Mouse (Mus musculus): ENCODE results near the gene Asb10.

The Asb10 gene

GRCm38 (mm10) chr5:24535731-24536130, 5.0 kb downstream of the Asb10 start:
- no peak for DNase-seq (ENCODE audit: low spot score in 2 of 2)

GRCm38 (mm10) chr5:24534292-24534691, 6.5 kb downstream of the Asb10 start:
- DNase-seq (ENCODE audit: low spot score in 2 of 2) = no peak

GRCm38 (mm10) chr5:24533391-24533790, 7.4 kb downstream of the Asb10 start:
- no peak for DNase-seq (ENCODE audit: low spot score in 2 of 2)

- DNase-seq (ENCODE audit: low spot score in 2 of 2) = peak; percentile 92 to 94
Measured at GRCm38 (mm10) chr5:24530042-24530689, 10.6 kb downstream of the Asb10 start.

GRCm38 (mm10) chr5:24527780-24528179, 13.0 kb downstream of the Asb10 start:
- DNase-seq (ENCODE audit: low spot score in 2 of 2) = no peak

- DNase-seq (ENCODE audit: low spot score in 2 of 2) = no peak
Measured at GRCm38 (mm10) chr5:24526889-24527230, 13.9 kb downstream of the Asb10 start, which contains the start of gene Gbx1. TSS of gene Gbx1 (minus strand) at chr5:24527202.

GRCm38 (mm10) chr5:24526190-24526888, 14.4 kb downstream of the Asb10 start:
- no peak for DNase-seq (ENCODE audit: low spot score in 2 of 2)

GRCm38 (mm10) chr5:24525360-24526189, 15.2 kb downstream of the Asb10 start:
- DNase-seq (ENCODE audit: low spot score in 2 of 2) = no peak

GRCm38 (mm10) chr5:24524522-24524921, 16.3 kb downstream of the Asb10 start:
- DNase-seq (ENCODE audit: low spot score in 2 of 2) = no peak

- no peak for DNase-seq (ENCODE audit: low spot score in 2 of 2)
Measured at GRCm38 (mm10) chr5:24523806-24524205, 17.0 kb downstream of the Asb10 start.

GRCm38 (mm10) chr5:24521366-24521765, 19.4 kb downstream of the Asb10 start:
- no peak for DNase-seq (ENCODE audit: low spot score in 2 of 2)

- DNase-seq (ENCODE audit: low spot score in 2 of 2) = no peak
Measured at GRCm38 (mm10) chr5:24512271-24512670, 28.5 kb downstream of the Asb10 start.

GRCm38 (mm10) chr5:24510635-24511034, 30.1 kb downstream of the Asb10 start:
- no peak for DNase-seq (ENCODE audit: low spot score in 2 of 2)

- no peak for DNase-seq (ENCODE audit: low spot score in 2 of 2)
Measured at GRCm38 (mm10) chr5:24508406-24508805, 32.4 kb downstream of the Asb10 start.

GRCm38 (mm10) chr5:24505513-24505912, 35.3 kb downstream of the Asb10 start:
- DNase-seq (ENCODE audit: low spot score in 2 of 2) = no peak

- no peak for DNase-seq (ENCODE audit: low spot score in 2 of 2)
Measured at GRCm38 (mm10) chr5:24502786-24503185, 38.0 kb downstream of the Asb10 start.

- peak in 1 of 2 experiments; percentile 62 for DNase-seq (ENCODE audit: low spot score in 2 of 2)
Measured at GRCm38 (mm10) chr5:24500851-24501250, 39.9 kb downstream of the Asb10 start.

GRCm38 (mm10) chr5:24499113-24499512, 41.7 kb downstream of the Asb10 start:
- DNase-seq (ENCODE audit: low spot score in 2 of 2) = peak in 1 of 2 experiments; percentile 29

GRCm38 (mm10) chr5:24497526-24497925, 43.3 kb downstream of the Asb10 start:
- no peak for DNase-seq (ENCODE audit: low spot score in 2 of 2)

- no peak for DNase-seq (ENCODE audit: low spot score in 2 of 2)
Measured at GRCm38 (mm10) chr5:24496756-24497155, 44.0 kb downstream of the Asb10 start.

- DNase-seq (ENCODE audit: low spot score in 2 of 2) = peak in 1 of 2 experiments; percentile 53
Measured at GRCm38 (mm10) chr5:24495019-24495418, 45.8 kb downstream of the Asb10 start.

GRCm38 (mm10) chr5:24492546-24493285, 48.1 kb downstream of the Asb10 start:
- no peak for DNase-seq (ENCODE audit: low spot score in 2 of 2)
